Mouse (Mus musculus) cortical plate, adult 2 months (tissue): ENCODE data around the gene Klk1b3.

Source experiments
- CTCF ChIP-seq: fragments of 200-500 bp; IDR thresholded peaks from 2 replicates; pipeline ENCODE4 v1.5.1; 2011; ENCODE audit warnings: mild to moderate bottlenecking, control low read depth, low read length; ENCODE audit not compliant: insufficient read depth; ENCODE audit errors: extremely low read depth
- POLR2A ChIP-seq: fragments of 200-500 bp; IDR thresholded peaks from 2 replicates; pipeline ENCODE4 v1.6.1; 2011; ENCODE audit warnings: mild to moderate bottlenecking, low read length, control low read depth; ENCODE audit not compliant: insufficient read depth; ENCODE audit errors: extremely low read depth

DNA sequence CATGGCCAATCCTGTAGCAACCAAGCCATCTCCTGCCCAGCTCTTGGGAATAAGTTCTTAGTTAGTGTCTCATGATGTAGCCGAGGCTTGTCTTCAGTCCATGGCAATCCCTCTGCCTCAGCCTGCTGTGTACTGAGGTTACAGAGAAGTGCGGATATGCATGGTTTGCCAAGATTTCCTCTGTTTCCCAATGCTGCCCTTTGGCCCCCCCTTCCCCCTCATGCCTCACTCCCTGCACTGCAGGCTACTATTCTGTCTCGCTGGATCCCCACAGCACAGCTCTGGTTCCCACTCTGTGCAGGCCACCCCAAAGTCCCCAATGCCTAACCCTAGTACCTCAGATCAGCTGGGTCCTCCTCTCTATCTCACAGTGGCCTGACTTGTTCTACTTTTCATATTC is 10.3 kb downstream of the Klk1b3 start:
- TF ChIP-seq POLR2A (no peak), CTCF (no peak)
